Mouse (Mus musculus) gastrocnemius, postnatal 25 days (tissue): ENCODE data around the gene Fdps. TPM values are rescaled to one million over a fixed set of nuclear protein-coding genes. Genes with fewer than 3 reads are reported as not detected.

Experiments
- total RNA-seq, 2 experiments: library from RNA; stranded (reverse); gene quantifications; 1 replicate in 1 of 2; 2 replicates in 1 of 2; pipeline ENCODE4 v1.2.3; 2021

Fdps gene
- total RNA-seq, 2 experiments from 2014 or later, result 26.0 to 27.8 TPM

Other genes with a start within 250 kb of the Fdps start
- gene Msto1, start 188.0 kb downstream of the Fdps start, total RNA-seq, result 1 to 10 TPM; 6.6 to 9.8 TPM
- 10 to 100 TPM; 22.9 to 23.9 TPM for gene Ash1l, start 151.3 kb downstream of the Fdps start, total RNA-seq
- 10 to 100 TPM; 65.7 to 75.2 TPM for gene Dap3, start 150.8 kb downstream of the Fdps start, total RNA-seq
- gene Rusc1, start 8.6 kb downstream of the Fdps start, total RNA-seq, result 10 to 100 TPM; 17.7 to 19.6 TPM
- not detected for gene Gm43738, start 860 bp downstream of the Fdps start, total RNA-seq
- not detected for gene Pklr, start 34.2 kb upstream of the Fdps start, total RNA-seq
- under 1 TPM in 1 of 2 experiments, not detected in 1; 0.43 TPM for gene Hcn3, start 58.2 kb upstream of the Fdps start, total RNA-seq
- 10 to 100 TPM; 16.0 to 16.3 TPM for gene Clk2, start 62.8 kb upstream of the Fdps start, total RNA-seq
- 10 to 100 TPM; 33.2 to 38.2 TPM for gene Scamp3, start 75.5 kb upstream of the Fdps start, total RNA-seq
- 10 to 100 TPM; 13.4 to 16.4 TPM for gene Fam189b, start 81.2 kb upstream of the Fdps start, total RNA-seq
- gene Gba, start 101.0 kb upstream of the Fdps start, total RNA-seq, result 10 to 100 TPM; 14.6 to 23.6 TPM
- 10 to 100 TPM; 11.0 to 11.8 TPM for gene Thbs3, start 113.2 kb upstream of the Fdps start, total RNA-seq
- gene Mtx1, start 125.1 kb upstream of the Fdps start, total RNA-seq, result 10 to 100 TPM; 42.2 to 47.6 TPM
- under 1 TPM; 0.38 to 0.51 TPM for gene Muc1, start 127.1 kb upstream of the Fdps start, total RNA-seq
- gene Krtcap2, start 144.0 kb upstream of the Fdps start, total RNA-seq, result 10 to 100 TPM; 66.6 to 78.8 TPM
- under 1 TPM; 0.28 to 0.38 TPM for gene Trim46, start 144.3 kb upstream of the Fdps start, total RNA-seq
- gene Dpm3, start 157.4 kb upstream of the Fdps start, total RNA-seq, result 10 to 100 TPM; 24.7 to 28.8 TPM
- gene Slc50a1, start 168.6 kb upstream of the Fdps start, total RNA-seq, result 10 to 100 TPM in 1 of 2 experiments, 1 to 10 TPM in 1; 8.2 to 11.4 TPM
- gene Efna1, start 179.2 kb upstream of the Fdps start, total RNA-seq, result 10 to 100 TPM; 10.2 to 12.8 TPM
- not detected for gene Efna3, start 221.0 kb upstream of the Fdps start, total RNA-seq
- under 1 TPM in 1 of 2 experiments, not detected in 1; 0.38 TPM for gene Efna4, start 236.1 kb upstream of the Fdps start, total RNA-seq
- 10 to 100 TPM; 21.9 to 24.6 TPM for gene Adam15, start 248.0 kb upstream of the Fdps start, total RNA-seq